Mouse (Mus musculus): ENCODE data around the gene Rabif.

The Rabif gene

DNA sequence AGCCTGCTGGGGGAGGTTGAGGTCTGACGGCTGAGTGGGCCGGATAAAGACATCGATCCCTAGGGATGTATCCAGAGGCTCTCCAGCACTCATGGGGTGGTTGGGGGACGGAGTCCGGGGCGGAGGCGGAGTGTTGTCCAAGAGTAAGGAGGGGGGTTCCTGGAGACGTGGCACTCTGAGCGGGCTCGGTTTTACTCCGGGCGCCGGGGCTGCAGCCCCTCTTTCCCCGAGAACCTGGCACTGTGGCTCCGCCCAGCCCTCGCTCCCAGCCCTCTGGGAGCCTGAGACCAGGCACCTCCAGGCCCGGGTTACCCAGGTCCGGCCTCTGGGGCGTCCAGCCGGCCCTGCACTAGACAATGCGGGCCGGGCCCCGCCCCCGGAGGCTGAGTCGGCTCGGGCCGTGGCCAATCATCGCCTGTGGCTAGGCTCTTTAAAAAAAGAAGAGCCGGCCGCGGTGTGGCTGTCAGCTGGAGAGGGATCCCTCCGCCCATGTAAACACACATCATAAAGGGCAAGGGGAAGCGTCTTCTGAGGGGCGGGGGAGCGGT, 62.3 kb downstream of the Rabif start:
- ChIA-PET POLR2A (interaction anchor here (0.9 to 12.9 kb wide), 21 partner anchors 9 to 614 kb away, joined by 3 to 246 read pairs (median 4); partner anchors contain the start of genes Rabif (in 2 of the 4) and Cyb5r1 (in 1 of the 4)), CTCF (interaction anchor here in 1 of 4 experiments (0.6 kb wide), 1 partner anchor 227 kb away, joined by 3 read pairs; no protein-coding TSS in a partner anchor)
